Mouse (Mus musculus) heart, adult 2 months (tissue): ENCODE data around the gene E2f1.

Source experiments
- CTCF ChIP-seq: fragments of 200-600 bp; IDR thresholded peaks from 2 replicates; pipeline ENCODE4 v1.8.1; 2022; ENCODE audit warnings: antibody characterized with exemption, mild to moderate bottlenecking, moderate library complexity
- EP300 ChIP-seq: fragments of 200-500 bp; IDR thresholded peaks from 2 replicates; pipeline ENCODE4 v1.6.1; 2011; ENCODE audit warnings: low read depth, low read length, control low read depth; ENCODE audit not compliant: insufficient read depth
- POLR2A ChIP-seq: fragments of 200-500 bp; IDR thresholded peaks from 2 replicates; pipeline ENCODE4 v1.6.1; 2011; ENCODE audit warnings: mild to moderate bottlenecking, low read depth, low read length, control low read depth; ENCODE audit not compliant: insufficient read depth

DNA sequence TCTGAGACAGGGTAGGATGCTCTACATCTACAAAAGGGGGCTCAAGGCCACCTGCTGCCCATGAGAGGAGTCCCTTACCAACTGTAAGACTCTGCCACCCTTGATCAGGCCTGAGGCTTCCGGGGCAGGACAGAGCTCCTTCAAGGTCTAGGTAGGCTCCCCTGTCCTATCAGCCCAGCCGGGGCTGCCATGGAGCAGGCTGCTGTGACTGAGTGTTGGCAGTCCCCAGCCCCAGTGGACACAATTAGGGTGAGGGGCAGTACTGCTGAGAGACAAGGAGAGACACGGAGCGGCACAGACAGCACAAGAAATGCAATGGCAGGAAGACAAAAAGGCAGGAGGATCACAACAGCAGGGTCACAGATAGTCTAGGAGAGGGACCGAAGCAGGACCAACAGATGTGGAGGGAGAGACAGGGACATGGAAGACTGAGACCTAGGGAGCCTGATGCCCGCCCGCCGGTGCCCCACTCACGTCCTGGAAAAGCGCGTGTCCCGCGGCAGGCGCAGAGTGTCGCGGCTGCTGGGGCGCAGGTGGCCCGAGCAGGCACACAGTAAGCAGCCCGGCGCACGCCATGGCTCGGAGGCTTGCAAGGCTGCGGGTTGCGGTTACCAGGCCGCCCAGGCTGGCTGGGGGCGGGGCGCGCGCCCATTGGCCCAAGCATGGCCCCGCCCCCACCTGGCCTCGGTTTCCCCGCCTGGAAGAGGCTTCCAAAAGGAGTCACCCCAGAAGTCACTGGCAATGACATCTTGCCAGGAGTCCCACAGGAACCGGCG is 11.2 kb downstream of the E2f1 start, which contains the start of gene Necab3:
- no peak for TF ChIP-seq CTCF
- no peak for TF ChIP-seq POLR2A
- TF ChIP-seq EP300, result no peak
